ENCODE assay signal across 7 mouse cellular contexts in genomic region chr1:168291001-168291642, GRCm38 (mm10).
A peak's percentile ranks its signal among the peaks of the same experiment; 100 is the strongest.
DNase-seq lines count a peak whose midpoint lies in the region; ATAC-seq lines count a peak whose summit lies in the region.

No protein-coding gene starts in this region.

- H3K4me1 ChIP-seq in heart, embryonic 16.5 days (ENCODE audit: control insufficient read depth, insufficient read depth, low read length), result peaks cover 62% of the 10 kb centered on the region
- H3K4me1 ChIP-seq in midbrain, embryonic 13.5 days (replicated peaks), result peaks cover 70% of the 10 kb centered on the region

- 30% methylated on average over 11 of the region's 11 CpGs for WGBS in heart, embryonic 16.5 days
- WGBS in midbrain, embryonic 13.5 days, result 46% methylated on average over 11 of the region's 11 CpGs

- peak overlapping the region; percentile 48 for H3K4me2 ChIP-seq in heart, embryonic 16.5 days (ENCODE audit: low read depth, low read length)
- peak overlapping the region; percentile 21 for H3K4me2 ChIP-seq in midbrain, embryonic 13.5 days (replicated peaks)

- H3K36me3 ChIP-seq in heart, embryonic 16.5 days (ENCODE audit: control insufficient read depth, insufficient read depth), result 0 out of 2 replicates have a peak, but pooled peaks cover 3% of the 10 kb centered on the region
- no peaks in the 10 kb centered on the region for H3K36me3 ChIP-seq in midbrain, embryonic 13.5 days

- no peak overlapping the region for H3K4me3 ChIP-seq in heart, embryonic 16.5 days (ENCODE audit: low read length)
- H3K4me3 ChIP-seq in midbrain, embryonic 13.5 days (replicated peaks), result no peak overlapping the region

- no peaks in the 10 kb centered on the region for H3K9me3 ChIP-seq in heart, embryonic 16.5 days (replicated peaks; ENCODE audit: control insufficient read depth, low read length)
- H3K9me3 ChIP-seq in midbrain, embryonic 13.5 days, result no peaks in the 10 kb centered on the region

- peak overlapping the region; percentile 83 for H3K27ac ChIP-seq in heart, embryonic 16.5 days (ENCODE audit: low read length)
- H3K27ac ChIP-seq in midbrain, embryonic 13.5 days, result peak overlapping the region; percentile 75

- peak overlapping the region; percentile 60; the same call in 1 of the 2 replicates for H3K9ac ChIP-seq in heart, embryonic 16.5 days (ENCODE audit: low read length)
- H3K9ac ChIP-seq in midbrain, embryonic 13.5 days (replicated peaks), result no peak overlapping the region; the same call in 1 of the 2 replicates

- peak; percentile 37 for ATAC-seq in heart, embryonic 16.5 days (replicated peaks; ENCODE audit: extremely low read depth, insufficient read depth, low FRiP score)
- ATAC-seq in midbrain, embryonic 13.5 days, result no peak

- H3K27me3 ChIP-seq in heart, embryonic 16.5 days (ENCODE audit: control insufficient read depth, insufficient read depth, low read length), result no peaks in the 10 kb centered on the region
- H3K27me3 ChIP-seq in midbrain, embryonic 13.5 days, result no peaks in the 10 kb centered on the region

- DNase-seq in spleen, adult 12 weeks (ENCODE audit: low spot score), result peak; percentile 40
- DNase-seq in spleen, adult 18-20 months, result no peak
- peak; percentile 45 to 56 for DNase-seq in cerebellum, postnatal 25 days
- DNase-seq in kidney, postnatal 14 days, result peak; percentile 63
- no peak for DNase-seq in embryo, embryonic 10 days (ENCODE audit: low spot score)

Comparison
In these comparisons a context has a peak if more than half of its experiments do, and no peak if none do; other contexts are left out.
1. DNase-seq: peak in spleen, adult 12 weeks (single experiment), cerebellum, postnatal 25 days (2 of 2) and kidney, postnatal 14 days (single experiment); none in spleen, adult 18-20 months (0 of 2) and embryo, embryonic 10 days (single experiment).